Mouse (Mus musculus) duodenum, adult 2 months (tissue): Measurements from ENCODE around the gene March9. TPM values are rescaled to one million over a fixed set of nuclear protein-coding genes. Genes with fewer than 3 reads are reported as not detected.

ENCODE experiments used
- polyA plus RNA-seq: library from polyadenylated mRNA; depleted of rRNA; stranded (reverse); fragments of >200 nt; gene quantifications from 2 replicates; pipeline ENCODE4 v1.2.3, GENCODE M21; 2012; ENCODE audit warnings: low replicate concordance; rRNA removed

The March9 gene
- 4.3 and 5.4 TPM in 2 replicates for polyA plus RNA-seq

GRCm38 (mm10) chr10:127059968-127060916 is at the start of gene March9:
March9 (minus strand) TSS chr10:127060184.

GRCm38 (mm10) chr10:127075080-127075479 is 15.1 kb upstream of the March9 start, which contains the start of gene Agap2:
Agap2 (plus strand) TSS chr10:127075284.

GRCm38 (mm10) chr10:127070190-127071121 is 10.5 kb upstream of the March9 start, which contains the start of gene Tspan31:
Tspan31 (minus strand) TSS chr10:127070264.

GRCm38 (mm10) chr10:127063239-127063872 is 3.4 kb upstream of the March9 start, which contains the start of gene Cdk4:
Cdk4 (plus strand) TSS chr10:127063534.

GRCm38 (mm10) chr10:127047954-127048353 is 12.0 kb downstream of the March9 start, which contains the start of gene Cyp27b1:
Cyp27b1 (plus strand) TSS chr10:127048250.

GRCm38 (mm10) chr10:127041274-127041766 is 18.7 kb downstream of the March9 start, which contains the start of the genes Mettl1 and Eef1akmt3:
Mettl1 (plus strand) TSS chr10:127041414.
Eef1akmt3 (minus strand) TSS chr10:127041513.

GRCm38 (mm10) chr10:127030336-127031296 is 29.4 kb downstream of the March9 start, which contains the start of gene Tsfm:
Tsfm (minus strand) TSS chr10:127030840.

Other genes starting within 250 kb of the March9 start
- 5.5 and 5.8 TPM in 2 replicates for gene Atp23, start 158.8 kb downstream of the March9 start, polyA plus RNA-seq
- 59.2 and 74.5 TPM in 2 replicates for gene Ctdsp2, start 81.5 kb downstream of the March9 start, polyA plus RNA-seq
- 0.83 and 9.1 TPM in 2 replicates for gene Avil, start 59.5 kb downstream of the March9 start, polyA plus RNA-seq
- gene Tsfm, start 29.3 kb downstream of the March9 start, polyA plus RNA-seq: 31.8 and 44.1 TPM in 2 replicates
- 7.0 and 13.9 TPM in 2 replicates for gene Mettl1, start 18.8 kb downstream of the March9 start, polyA plus RNA-seq
- gene Eef1akmt3, start 18.7 kb downstream of the March9 start, polyA plus RNA-seq: 0.58 and 1.6 TPM in 2 replicates
- 0.13 and 0.65 TPM in 2 replicates for gene Cyp27b1, start 11.9 kb downstream of the March9 start, polyA plus RNA-seq
- gene Cdk4, start 3.4 kb upstream of the March9 start, polyA plus RNA-seq: 76.0 and 80.3 TPM in 2 replicates
- gene Tspan31, start 10.1 kb upstream of the March9 start, polyA plus RNA-seq: 35.7 and 49.3 TPM in 2 replicates
- gene Agap2, start 15.1 kb upstream of the March9 start, polyA plus RNA-seq: 3.5 and 11.0 TPM in 2 replicates
- 93.3 and 122 TPM in 2 replicates for gene Os9, start 60.9 kb upstream of the March9 start, polyA plus RNA-seq
- 360 and 560 TPM in 2 replicates for gene B4galnt1, start 105.0 kb upstream of the March9 start, polyA plus RNA-seq
- 0.82 and 1.6 TPM in 2 replicates for gene Slc26a10, start 120.5 kb upstream of the March9 start, polyA plus RNA-seq
- gene Arhgef25, start 129.9 kb upstream of the March9 start, polyA plus RNA-seq: 14.2 and 14.6 TPM in 2 replicates
- gene Dtx3, start 135.5 kb upstream of the March9 start, polyA plus RNA-seq: 35.7 and 63.9 TPM in 2 replicates
- 17.3 and 27.4 TPM in 2 replicates for gene Pip4k2c, start 151.4 kb upstream of the March9 start, polyA plus RNA-seq
- 1.7 and 6.0 TPM in 2 replicates for gene Kif5a, start 203.2 kb upstream of the March9 start, polyA plus RNA-seq
- gene Dctn2, start 206.2 kb upstream of the March9 start, polyA plus RNA-seq: 160 and 195 TPM in 2 replicates
- 74.0 and 74.1 TPM in 2 replicates for gene Mbd6, start 228.8 kb upstream of the March9 start, polyA plus RNA-seq